Mouse (Mus musculus) A20 (cell line): ENCODE measurements around the gene Lpar2.

Experiments used
- DNase-seq: peaks from one replicate; pipeline ENCODE4 v3.0.0-alpha.2; 2011; ENCODE audit warnings: low read depth, low spot score

Lpar2 gene

DNA sequence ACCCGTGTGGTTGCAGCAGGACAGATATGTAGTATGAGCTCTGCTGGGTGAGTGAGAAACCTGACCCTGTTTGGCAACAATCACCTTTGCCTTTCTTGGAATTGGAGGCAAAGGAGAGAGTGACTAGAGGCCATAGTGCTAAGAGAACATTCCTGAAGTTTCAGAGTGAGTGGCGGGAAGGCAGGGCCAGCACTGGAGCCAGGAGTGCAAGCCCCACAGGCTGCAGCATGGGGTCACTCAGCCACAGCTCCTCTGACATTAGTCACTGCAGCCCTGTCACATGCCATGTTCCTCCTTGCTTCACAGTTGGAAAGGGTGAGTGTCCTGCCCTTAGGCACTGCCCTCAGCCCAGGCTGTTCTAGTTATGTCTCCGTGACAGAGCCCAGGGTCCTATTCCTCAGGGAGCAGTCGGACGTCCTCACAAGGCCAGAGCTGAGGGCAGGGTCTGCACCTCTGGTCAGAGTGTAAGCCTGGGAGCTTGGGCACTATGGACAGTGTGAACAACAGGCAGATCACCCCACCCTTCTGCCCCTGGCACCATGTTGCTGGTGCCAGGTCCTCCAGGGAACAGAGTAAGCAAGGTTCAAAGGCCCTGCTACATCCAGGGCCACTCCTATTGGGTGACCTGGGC is 45.6 kb downstream of the Lpar2 start:
- no peak for DNase-seq

- no peak for DNase-seq
These were observed 48.0 kb downstream of the Lpar2 start for GRCm38 (mm10) chr8:69870003-69870765.

DNA sequence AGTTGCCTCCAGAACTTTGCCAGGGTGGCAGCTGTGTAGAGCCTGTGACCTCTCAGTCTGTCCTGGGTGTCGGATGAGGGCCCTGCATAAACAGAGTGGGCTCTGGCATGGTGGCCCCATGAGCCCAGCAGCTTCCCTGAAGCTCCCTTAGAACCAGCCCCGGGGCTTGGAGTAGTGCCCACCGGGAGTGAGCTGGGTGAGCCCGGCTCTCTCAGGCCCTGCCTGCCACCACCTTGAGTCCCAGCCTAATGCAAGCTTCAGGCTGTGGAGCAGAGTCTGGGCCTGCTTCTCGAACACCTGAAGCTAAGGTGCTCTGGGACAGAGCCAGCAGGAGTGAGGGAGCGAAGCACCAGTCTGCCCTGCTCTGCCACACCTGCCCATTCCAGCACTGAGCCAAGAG is 48.7 kb downstream of the Lpar2 start:
- no peak for DNase-seq

GRCm38 (mm10) chr8:69874155-69874554 is 51.9 kb downstream of the Lpar2 start:
- DNase-seq = peak; percentile 47

DNA sequence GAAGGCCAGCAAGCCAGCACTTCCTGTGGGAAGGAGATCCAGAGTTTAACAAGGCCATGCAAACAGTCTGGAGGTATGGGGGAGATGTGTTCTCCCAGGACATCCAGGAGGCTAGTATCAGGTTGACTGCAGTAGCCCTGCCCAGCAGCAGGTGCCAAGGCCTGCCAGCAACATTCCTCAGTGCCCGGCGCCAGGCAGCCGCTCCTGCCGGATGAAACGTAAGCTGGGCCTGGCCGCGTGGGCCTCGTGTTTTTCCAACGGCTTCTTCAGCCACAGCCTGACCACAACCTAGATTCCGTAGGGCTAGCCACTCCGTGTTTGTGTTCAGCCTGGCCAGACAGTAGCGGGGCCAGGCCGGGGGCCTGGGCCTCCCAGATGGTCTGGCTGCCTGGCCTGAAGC is 52.4 kb downstream of the Lpar2 start:
- DNase-seq = no peak

DNA sequence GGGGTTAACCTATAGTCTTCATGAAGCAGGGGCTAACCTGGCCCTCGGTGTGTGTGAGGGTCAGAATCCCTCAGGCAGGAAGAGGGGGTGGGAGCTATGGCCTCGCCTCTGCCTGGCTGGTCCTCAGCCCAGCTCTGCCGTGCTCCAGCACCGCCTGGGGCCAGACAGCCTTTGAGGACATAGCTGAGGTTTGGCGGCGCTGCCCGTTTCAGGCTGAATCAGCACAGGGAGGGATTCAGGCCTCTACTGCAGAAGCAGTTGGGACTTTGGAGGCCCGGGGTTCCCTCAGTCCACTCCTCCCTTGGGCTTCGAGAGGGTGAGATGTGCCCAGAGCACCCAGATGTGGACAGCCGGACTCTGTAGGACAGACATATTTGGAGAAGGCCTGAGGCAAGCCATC is 53.9 kb downstream of the Lpar2 start:
- DNase-seq = no peak

GRCm38 (mm10) chr8:69876967-69877366 is 54.7 kb downstream of the Lpar2 start:
- no peak for DNase-seq

- no peak for DNase-seq
These were observed 55.2 kb downstream of the Lpar2 start for GRCm38 (mm10) chr8:69877396-69877795.

- no peak for DNase-seq
These were observed 55.8 kb downstream of the Lpar2 start for GRCm38 (mm10) chr8:69877992-69878391.

DNA sequence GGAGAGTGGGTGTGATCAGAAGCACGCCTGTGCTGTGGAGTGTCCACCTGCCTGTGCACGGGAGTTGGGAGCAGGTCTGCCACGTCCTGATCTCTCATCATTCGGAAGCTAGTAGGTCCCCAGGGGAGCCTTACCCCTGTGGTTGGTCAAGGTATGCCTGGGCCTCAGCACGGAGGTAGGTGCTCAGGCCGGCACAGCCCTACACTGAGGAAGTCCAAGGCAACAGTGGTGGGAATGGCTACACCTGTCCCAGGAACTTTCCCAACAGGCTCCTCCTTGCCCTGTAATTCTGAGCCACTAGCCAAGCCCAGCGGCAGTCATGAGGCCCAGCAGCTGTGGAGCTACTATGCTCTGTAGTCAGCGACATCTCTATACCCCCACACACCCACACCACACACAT is 57.4 kb downstream of the Lpar2 start:
- DNase-seq = no peak
